Mouse (Mus musculus) midbrain, embryonic 11.5 days (tissue): Measurements from ENCODE around the gene Cd2. TPM values are rescaled to one million over a fixed set of nuclear protein-coding genes. Genes with fewer than 3 reads are reported as not detected.

Experiments
- ATAC-seq: fragments of 200-750 bp; cut with Nextera tagmentation; 2 replicates; pipeline ENCODE4 v1.8.0; 2017; ENCODE audit warnings: moderate TSS enrichment, moderate library complexity; ENCODE audit not compliant: low FRiP score
- DNase-seq: peaks from one replicate; pipeline ENCODE4 v3.0.0; 2015; ENCODE audit warnings: low spot score; ENCODE audit errors: missing footprints
- H3K27ac ChIP-seq: fragments of 300-500 bp; sonication (generic); 2 replicates; pipeline ENCODE4 v1.5.1; 2014; ENCODE audit warnings: low read depth, low read length
- H3K27me3 ChIP-seq: fragments of 300-500 bp; sonication (generic); 2 replicates; pipeline ENCODE4 v1.6.1; 2014; ENCODE audit warnings: mild to moderate bottlenecking, low read length, moderate library complexity, mixed read lengths; ENCODE audit not compliant: control insufficient read depth, insufficient read depth
- H3K36me3 ChIP-seq: fragments of 300-500 bp; sonication (generic); 2 replicates; pipeline ENCODE4 v1.6.1; 2014; ENCODE audit warnings: mild to moderate bottlenecking, low read length, moderate library complexity, mixed read lengths; ENCODE audit not compliant: control insufficient read depth, insufficient read depth
- H3K4me1 ChIP-seq: fragments of 300-500 bp; sonication (generic); 2 replicates; pipeline ENCODE4 v1.6.1; 2014; ENCODE audit warnings: low read length; ENCODE audit not compliant: control insufficient read depth, insufficient read depth
- H3K4me2 ChIP-seq: fragments of 300-500 bp; sonication (generic); 2 replicates; pipeline ENCODE4 v1.6.1; 2014; ENCODE audit warnings: mild to moderate bottlenecking, moderate library complexity
- H3K4me3 ChIP-seq: fragments of 300-500 bp; sonication (generic); 2 replicates; pipeline ENCODE4 v1.5.1; 2014; ENCODE audit warnings: low read depth, low read length
- H3K9ac ChIP-seq: fragments of 300-500 bp; sonication (generic); 2 replicates; pipeline ENCODE4 v1.6.1; 2014; ENCODE audit warnings: low read length
- H3K9me3 ChIP-seq: fragments of 300-500 bp; sonication (generic); 2 replicates; pipeline ENCODE4 v1.6.1; 2016; ENCODE audit warnings: low read length; ENCODE audit not compliant: control insufficient read depth
- WGBS: fragments of 180-500 bp; shearing (Covaris S2); extraction: QIAGEN DNeasy Blood & Tissue Kit; methylation state at CpG from one replicate; pipeline ENCODE4 v1.1.7; 2014; 5-methylcytosine and 5-hydroxymethylcytosine counted together
- polyA plus RNA-seq: library from polyadenylated mRNA; unstranded; fragments of >200 nt; fragmentation: Nextera tagmentation; extraction: Ambion mirVana; gene quantifications from 2 replicates; pipeline ENCODE4 v1.2.1, GENCODE M21; 2014

Cd2 gene
- polyA plus RNA-seq, 1 experiment from 2014 or later: not detected

GRCm38 (mm10) chr3:101265561-101266091, 22.1 kb downstream of the Cd2 start:
- H3K4me3 ChIP-seq: no peak overlapping the region
- no peaks in the 10 kb centered on the region; the same call in 1 of the 2 replicates for H3K9me3 ChIP-seq
- WGBS: 85% methylated on average over 3 of the region's 3 CpGs
- H3K27me3 ChIP-seq: no peaks in the 10 kb centered on the region
- H3K27ac ChIP-seq: no peak overlapping the region
- H3K4me2 ChIP-seq: no peak overlapping the region
- DNase-seq (no peak), ATAC-seq (no peak)
- no peak overlapping the region for H3K9ac ChIP-seq
- H3K4me1 ChIP-seq: no peaks in the 10 kb centered on the region
- no peaks in the 10 kb centered on the region for H3K36me3 ChIP-seq

GRCm38 (mm10) chr3:101258976-101259375, 28.8 kb downstream of the Cd2 start:
- Histone ChIP-seq H3K27ac (no peak overlapping the region), H3K9me3 (no peaks in the 10 kb centered on the region), H3K27me3 (no peaks in the 10 kb centered on the region), H3K4me3 (no peak overlapping the region), H3K4me1 (no peaks in the 10 kb centered on the region), H3K36me3 (no peaks in the 10 kb centered on the region), H3K9ac (no peak overlapping the region), H3K4me2 (no peak overlapping the region)
- DNase-seq (no peak), ATAC-seq (no peak)
- WGBS: 40% methylated on average over 2 of the region's 2 CpGs

GRCm38 (mm10) chr3:101256090-101256489, 31.6 kb downstream of the Cd2 start:
- H3K9ac ChIP-seq: no peak overlapping the region
- H3K27me3 ChIP-seq: no peaks in the 10 kb centered on the region
- no peaks in the 10 kb centered on the region for H3K4me1 ChIP-seq
- no peak overlapping the region for H3K4me3 ChIP-seq
- no peaks in the 10 kb centered on the region for H3K36me3 ChIP-seq
- no peak overlapping the region for H3K4me2 ChIP-seq
- H3K9me3 ChIP-seq: no peaks in the 10 kb centered on the region
- H3K27ac ChIP-seq: no peak overlapping the region
- WGBS: 91% methylated on average over 8 of the region's 8 CpGs
- ATAC-seq (no peak), DNase-seq (no peak)

GRCm38 (mm10) chr3:101252141-101252540, 35.6 kb downstream of the Cd2 start:
- Histone ChIP-seq H3K9ac (no peak overlapping the region), H3K9me3 (no peaks in the 10 kb centered on the region), H3K27me3 (no peaks in the 10 kb centered on the region), H3K36me3 (no peaks in the 10 kb centered on the region), H3K4me2 (no peak overlapping the region), H3K4me1 (no peaks in the 10 kb centered on the region), H3K27ac (no peak overlapping the region), H3K4me3 (no peak overlapping the region)
- DNase-seq (no peak), ATAC-seq (no peak)
- 83% methylated on average over 8 of the region's 8 CpGs for WGBS

GRCm38 (mm10) chr3:101249846-101250245, 37.9 kb downstream of the Cd2 start:
- Histone ChIP-seq H3K4me3 (no peak overlapping the region), H3K27ac (no peak overlapping the region), H3K4me1 (no peaks in the 10 kb centered on the region), H3K27me3 (no peaks in the 10 kb centered on the region), H3K9me3 (no peaks in the 10 kb centered on the region), H3K4me2 (no peak overlapping the region), H3K9ac (no peak overlapping the region), H3K36me3 (no peaks in the 10 kb centered on the region)
- DNase-seq (no peak), ATAC-seq (no peak)
- 91% methylated on average over 6 of the region's 6 CpGs for WGBS

- ATAC-seq: no peak
- no peaks in the 10 kb centered on the region for H3K36me3 ChIP-seq
- no peaks in the 10 kb centered on the region for H3K4me1 ChIP-seq
- H3K4me2 ChIP-seq: no peak overlapping the region
- no peak for DNase-seq
- H3K27me3 ChIP-seq: no peaks in the 10 kb centered on the region
- no peaks in the 10 kb centered on the region for H3K9me3 ChIP-seq
- no peak overlapping the region for H3K27ac ChIP-seq
- H3K4me3 ChIP-seq: no peak overlapping the region
- WGBS: 81% methylated on average over 3 of the region's 3 CpGs
- H3K9ac ChIP-seq: no peak overlapping the region
Observed at GRCm38 (mm10) chr3:101245212-101245611, 42.5 kb downstream of the Cd2 start.

- Histone ChIP-seq H3K9me3 (no peaks in the 10 kb centered on the region), H3K4me2 (no peak overlapping the region), H3K36me3 (no peaks in the 10 kb centered on the region), H3K27me3 (no peaks in the 10 kb centered on the region), H3K4me1 (no peaks in the 10 kb centered on the region), H3K4me3 (no peak overlapping the region), H3K27ac (no peak overlapping the region), H3K9ac (no peak overlapping the region)
- 88% methylated on average over 2 of the region's 2 CpGs for WGBS
- no peak for DNase-seq
- ATAC-seq: no peak
Observed at GRCm38 (mm10) chr3:101243002-101243401, 44.7 kb downstream of the Cd2 start.

- Histone ChIP-seq H3K9me3 (no peaks in the 10 kb centered on the region), H3K36me3 (no peaks in the 10 kb centered on the region), H3K4me2 (no peak overlapping the region), H3K27ac (no peak overlapping the region), H3K4me3 (no peak overlapping the region), H3K27me3 (no peaks in the 10 kb centered on the region), H3K9ac (no peak overlapping the region), H3K4me1 (peaks cover 2% of the 10 kb centered on the region; the same call in 1 of the 2 replicates)
- no peak for ATAC-seq
- WGBS: 77% methylated on average over 3 of the region's 3 CpGs
- DNase-seq: no peak
Observed at GRCm38 (mm10) chr3:101241866-101242265, 45.9 kb downstream of the Cd2 start.

GRCm38 (mm10) chr3:101240859-101241258, 46.9 kb downstream of the Cd2 start:
- Histone ChIP-seq H3K27ac (no peak overlapping the region), H3K4me1 (peaks cover 2% of the 10 kb centered on the region; the same call in 1 of the 2 replicates), H3K4me3 (no peak overlapping the region), H3K9ac (no peak overlapping the region), H3K27me3 (no peaks in the 10 kb centered on the region), H3K4me2 (no peak overlapping the region), H3K9me3 (no peaks in the 10 kb centered on the region), H3K36me3 (no peaks in the 10 kb centered on the region)
- 78% methylated on average over 9 of the region's 9 CpGs for WGBS
- DNase-seq (peak; percentile 68), ATAC-seq (no peak)
